ENCODE assay signal across 18 mouse cellular contexts in the genomic region with DNA sequence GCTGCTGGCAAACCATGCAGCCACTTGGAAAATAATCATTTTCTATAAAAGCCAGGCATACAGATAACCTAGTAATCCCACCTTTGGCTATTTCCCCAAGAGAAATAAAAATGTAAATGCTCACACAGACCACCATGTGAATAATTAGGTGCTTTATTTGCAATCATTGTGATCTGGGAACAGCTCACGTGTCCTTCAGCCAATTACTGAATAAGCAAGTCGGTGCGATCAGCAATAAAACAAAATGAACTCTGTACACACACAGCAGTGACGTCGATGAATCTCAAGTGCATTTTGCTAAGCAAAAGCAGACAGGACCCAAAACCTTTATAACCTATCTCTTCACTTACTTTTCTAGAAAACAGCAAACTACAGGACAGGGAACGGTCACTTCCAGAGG. TPM values are rescaled to one million over a fixed set of nuclear protein-coding genes. Genes with fewer than 3 reads are reported as not detected.
"Had no signal": no experiment of that assay in that cellular context is flagged by ENCODE, and none has a peak within 500 bp of the region (broad histone marks: within the 10 kb centered on the region; RNA-seq: fewer than 3 reads in every experiment).

No protein-coding gene starts in this region.

- H3K4me2 ChIP-seq: limb, embryonic 13.5 days had no signal

- H3K4me3 ChIP-seq: limb, embryonic 13.5 days had no signal

- H3K27me3 ChIP-seq: limb, embryonic 13.5 days had no signal

- H3K27ac ChIP-seq: kidney, postnatal 0 days; limb, embryonic 13.5 days; liver, embryonic 14.5 days had no signal

- DNase-seq: kidney, adult 11 months; kidney, adult 9 months; kidney, postnatal 36 days; layer of hippocampus, adult 9-11 months; left cerebral cortex, postnatal 4 days; lung, adult 18-20 months; right cerebral cortex, adult 18-20 months; right cerebral cortex, postnatal 25 days; thymus, postnatal 36 days had no signal

- H3K9me3 ChIP-seq: limb, embryonic 13.5 days had no signal

- H3K9ac ChIP-seq: limb, embryonic 13.5 days; liver, embryonic 14.5 days had no signal

- H3K36me3 ChIP-seq: limb, embryonic 13.5 days had no signal

RNA-seq across cellular contexts. Expression of a gene that starts 50.2 kb away (rescaled TPM):
- polyA plus RNA-seq: kidney, postnatal 0 days; limb, embryonic 13.5 days; liver, adult 2 months; liver, embryonic 14.5 days; lung, embryonic 16.5 days; neural tube, embryonic 11.5 days; small intestine, adult 2 months; stomach, embryonic 16.5 days; thymus, postnatal 0 days had no signal
